Mouse (Mus musculus) kidney, embryonic 16.5 days (tissue): ENCODE data around the gene Kir3dl1. TPM values are rescaled to one million over a fixed set of nuclear protein-coding genes. Genes with fewer than 3 reads are reported as not detected.
"Not testable (repeated sequence)": the region's sequence is repeated elsewhere in the genome, so short reads cannot be mapped to it uniquely, and the experiment has no call there.

Source experiments
- ATAC-seq: fragments of 200-750 bp; cut with Nextera tagmentation; 2 replicates; pipeline ENCODE4 v1.8.0; 2017; ENCODE audit warnings: moderate TSS enrichment; ENCODE audit not compliant: low FRiP score, low TSS enrichment
- H3K27ac ChIP-seq: fragments of 300-500 bp; sonication (generic); 2 replicates; pipeline ENCODE4 v1.5.1; 2014; ENCODE audit warnings: low read length
- H3K27me3 ChIP-seq: fragments of 300-500 bp; sonication (generic); 2 replicates; pipeline ENCODE4 v1.6.1; 2014; ENCODE audit warnings: low read length, control low read depth, mixed read lengths; ENCODE audit not compliant: insufficient read depth
- H3K36me3 ChIP-seq: fragments of 300-500 bp; sonication (generic); 2 replicates; pipeline ENCODE4 v1.6.1; 2014; ENCODE audit warnings: low read length, control low read depth, mixed read lengths; ENCODE audit not compliant: insufficient read depth
- H3K4me1 ChIP-seq: fragments of 300-500 bp; sonication (generic); 2 replicates; pipeline ENCODE4 v1.6.1; 2014; ENCODE audit warnings: low read length, control low read depth, mixed read lengths; ENCODE audit not compliant: insufficient read depth
- H3K4me2 ChIP-seq: fragments of 300-500 bp; sonication (generic); replicated peaks from 2 replicates; pipeline ENCODE4 v1.6.1; 2014; ENCODE audit warnings: low read depth, low read length
- H3K4me3 ChIP-seq: fragments of 300-500 bp; sonication (generic); 2 replicates; pipeline ENCODE4 v1.5.1; 2014; ENCODE audit warnings: mild to moderate bottlenecking, low read length
- H3K9ac ChIP-seq: fragments of 300-500 bp; sonication (generic); replicated peaks from 2 replicates; pipeline ENCODE4 v1.6.1; 2014; ENCODE audit warnings: low read length
- H3K9me3 ChIP-seq: fragments of 300-500 bp; sonication (generic); 2 replicates; pipeline ENCODE4 v1.6.1; 2016; ENCODE audit warnings: low read length, control low read depth
- WGBS: fragments of 180-500 bp; shearing (Covaris S2); extraction: QIAGEN DNeasy Blood & Tissue Kit; methylation state at CpG from one replicate; pipeline ENCODE4 v1.1.7; 2014; 5-methylcytosine and 5-hydroxymethylcytosine counted together
- polyA plus RNA-seq: library from polyadenylated mRNA; unstranded; fragments of >200 nt; fragmentation: Nextera tagmentation; extraction: Ambion mirVana; gene quantifications from 2 replicates; pipeline ENCODE4 v1.2.1, GENCODE M21; 2015

Kir3dl1 gene
- polyA plus RNA-seq: not detected in 2 replicates

- not testable (repeated sequence) for ATAC-seq, H3K4me3 ChIP-seq, H3K27me3 ChIP-seq, H3K9ac ChIP-seq, H3K4me1 ChIP-seq, H3K4me2 ChIP-seq, H3K36me3 ChIP-seq, H3K9me3 ChIP-seq, H3K27ac ChIP-seq
- 71% methylated on average over 4 of the region's 4 CpGs for WGBS
These were observed at the start of gene Kir3dl1 for GRCm38 (mm10) chrX:136517699-136518098. Gene Kir3dl1 (plus strand): TSS chrX:136517999.

- H3K27ac ChIP-seq, H3K4me2 ChIP-seq, H3K27me3 ChIP-seq, ATAC-seq, H3K9ac ChIP-seq, H3K4me3 ChIP-seq, H3K36me3 ChIP-seq, H3K9me3 ChIP-seq, H3K4me1 ChIP-seq: not testable (repeated sequence)
- WGBS: 80% methylated on average over 1 of the region's 1 CpGs
These were observed 26.2 kb downstream of the Kir3dl1 start, which contains the start of gene Kir3dl2 for GRCm38 (mm10) chrX:136543956-136544355. Gene Kir3dl2 (minus strand): TSS chrX:136544056.

- H3K36me3 ChIP-seq, H3K9me3 ChIP-seq, H3K4me3 ChIP-seq, H3K9ac ChIP-seq, ATAC-seq, H3K27me3 ChIP-seq, H3K4me1 ChIP-seq, H3K27ac ChIP-seq, H3K4me2 ChIP-seq: not testable (repeated sequence)
- WGBS: 90% methylated on average over 9 of the region's 9 CpGs
These were observed 51.3 kb downstream of the Kir3dl1 start for GRCm38 (mm10) chrX:136569094-136569493.

Other genes starting within 250 kb of the Kir3dl1 start
- gene Bex3, start 247.7 kb upstream of the Kir3dl1 start, polyA plus RNA-seq: 441 and 452 TPM in 2 replicates
- gene Kir3dl2, start 26.1 kb downstream of the Kir3dl1 start, polyA plus RNA-seq: not detected in 2 replicates
- gene Tceal3, start 72.8 kb downstream of the Kir3dl1 start, polyA plus RNA-seq: 7.2 and 9.0 TPM in 2 replicates
- gene Tceal1, start 190.0 kb downstream of the Kir3dl1 start, polyA plus RNA-seq: 9.7 and 10.9 TPM in 2 replicates
- gene Morf4l2, start 225.7 kb downstream of the Kir3dl1 start, polyA plus RNA-seq: 557 and 569 TPM in 2 replicates